Mouse (Mus musculus) thymus, postnatal 14 days (tissue): ENCODE measurements around the gene Arl15.

Source experiments
- DNase-seq: peaks from one replicate; pipeline ENCODE4 v3.0.0; 2021

The Arl15 gene

GRCm38 (mm10) chr13:113802571-113802970 is 8.3 kb downstream of the Arl15 start:
- no peak for DNase-seq

GRCm38 (mm10) chr13:113811141-113811540 is 16.8 kb downstream of the Arl15 start:
- no peak for DNase-seq

- DNase-seq: no peak
Observed at GRCm38 (mm10) chr13:113811910-113812592, 17.7 kb downstream of the Arl15 start.

GRCm38 (mm10) chr13:113812593-113812975 is 18.3 kb downstream of the Arl15 start:
- no peak for DNase-seq

GRCm38 (mm10) chr13:113814121-113814520 is 19.8 kb downstream of the Arl15 start:
- DNase-seq: no peak

- no peak for DNase-seq
Observed at GRCm38 (mm10) chr13:113815697-113816420, 21.6 kb downstream of the Arl15 start.

GRCm38 (mm10) chr13:113816421-113816810 is 22.1 kb downstream of the Arl15 start:
- no peak for DNase-seq

- DNase-seq: no peak
Observed at GRCm38 (mm10) chr13:113819006-113819405, 24.7 kb downstream of the Arl15 start.

- no peak for DNase-seq
Observed at GRCm38 (mm10) chr13:113820176-113820575, 25.9 kb downstream of the Arl15 start.

- DNase-seq: no peak
Observed at GRCm38 (mm10) chr13:113821891-113822290, 27.6 kb downstream of the Arl15 start.

GRCm38 (mm10) chr13:113824027-113824426 is 29.7 kb downstream of the Arl15 start:
- DNase-seq: no peak

- DNase-seq: no peak
Observed at GRCm38 (mm10) chr13:113828633-113829032, 34.3 kb downstream of the Arl15 start.

- no peak for DNase-seq
Observed at GRCm38 (mm10) chr13:113829079-113829478, 34.8 kb downstream of the Arl15 start.

GRCm38 (mm10) chr13:113830805-113831204 is 36.5 kb downstream of the Arl15 start:
- no peak for DNase-seq

GRCm38 (mm10) chr13:113832947-113833346 is 38.6 kb downstream of the Arl15 start:
- no peak for DNase-seq

- DNase-seq: no peak
Observed at GRCm38 (mm10) chr13:113835921-113836320, 41.6 kb downstream of the Arl15 start.

GRCm38 (mm10) chr13:113838601-113839576 is 44.6 kb downstream of the Arl15 start:
- DNase-seq: no peak

- no peak for DNase-seq
Observed at GRCm38 (mm10) chr13:113840421-113840820, 46.1 kb downstream of the Arl15 start.

GRCm38 (mm10) chr13:113842411-113843309 is 48.4 kb downstream of the Arl15 start:
- no peak for DNase-seq

- no peak for DNase-seq
Observed at GRCm38 (mm10) chr13:113843310-113843649, 49.0 kb downstream of the Arl15 start.

GRCm38 (mm10) chr13:113843901-113844300 is 49.6 kb downstream of the Arl15 start:
- DNase-seq: no peak

GRCm38 (mm10) chr13:113844717-113845116 is 50.4 kb downstream of the Arl15 start:
- DNase-seq: no peak
